Mouse (Mus musculus) brown adipose tissue, adult 24 weeks (tissue): ENCODE measurements around the gene Trim40. TPM values are rescaled to one million over a fixed set of nuclear protein-coding genes. Genes with fewer than 3 reads are reported as not detected.
A peak's percentile ranks its signal among the peaks of the same experiment; 100 is the strongest.

Source experiments
- H3K27ac ChIP-seq: fragments of 200-500 bp; replicated peaks from 2 replicates; pipeline ENCODE4 v1.5.1; 2012; ENCODE audit warnings: low read depth, mild to moderate bottlenecking, low read length
- H3K4me1 ChIP-seq: fragments of 200-500 bp; 2 replicates; pipeline ENCODE4 v1.6.1; 2012; ENCODE audit warnings: low read length, mixed read lengths; ENCODE audit not compliant: control insufficient read depth, insufficient read depth, insufficient read length
- H3K4me3 ChIP-seq: fragments of 200-500 bp; 2 replicates; pipeline ENCODE4 v1.5.1; 2012; ENCODE audit warnings: low read depth, mild to moderate bottlenecking, low read length, moderate library complexity; ENCODE audit not compliant: insufficient read depth
- polyA plus RNA-seq: library from polyadenylated mRNA; stranded (reverse); fragments of >200 nt; gene quantifications from 2 replicates; pipeline ENCODE4 v1.2.4, GENCODE M21; 2012; ENCODE audit not compliant: missing spikeins, insufficient read depth, insufficient read length

Gene Trim40
- polyA plus RNA-seq, 1 experiment, result not detected

DNA sequence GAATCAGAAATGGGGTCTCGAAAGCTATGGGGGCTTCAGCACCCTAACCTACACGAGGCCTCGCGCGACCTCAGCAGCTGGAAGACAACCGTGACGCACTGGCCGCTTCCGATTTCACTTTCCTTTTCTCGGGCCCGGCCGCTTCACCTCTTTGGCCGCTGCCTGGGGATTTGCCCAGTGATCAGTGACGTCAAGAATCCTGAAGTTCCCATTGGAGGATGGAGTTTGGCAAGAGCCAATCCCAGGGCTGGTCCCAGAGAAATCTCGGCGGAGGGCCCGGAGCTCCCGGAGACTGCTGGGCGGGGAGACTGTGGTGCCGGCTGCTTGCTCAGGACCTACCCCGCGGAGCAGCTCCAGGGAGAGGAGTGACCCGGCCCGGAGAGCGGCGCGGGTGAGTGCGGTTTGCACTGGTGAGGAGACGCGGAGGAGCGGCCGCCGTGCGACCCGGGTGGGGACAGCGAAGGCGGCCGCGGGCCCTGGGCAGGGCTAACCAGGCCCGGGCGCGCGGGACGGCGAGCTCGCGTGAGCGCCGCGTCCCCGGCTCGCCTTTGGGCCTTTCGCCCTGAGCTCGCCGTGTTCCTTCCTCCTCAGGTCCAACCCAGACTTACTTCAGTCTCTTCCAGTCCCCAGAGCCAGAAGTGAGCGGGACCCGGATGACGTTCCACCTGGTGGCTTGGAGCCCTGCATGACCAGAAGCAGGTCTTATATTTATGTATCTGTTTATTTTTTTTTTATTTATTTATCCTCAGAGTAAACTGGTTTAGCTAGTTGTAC lies 52.9 kb downstream of the Trim40 start, which contains the start of gene Trim26:
TSS of gene Trim26 (plus strand) at position 261 of the 774 bp plus-strand sequence.
- H3K4me1 ChIP-seq, result peaks cover 5% of the 10 kb centered on the region; the same call in 1 of the 2 replicates
- H3K4me3 ChIP-seq, result peak within 1 kb of the TSS; percentile 78
- peak within 1 kb of the TSS; percentile 89 for H3K27ac ChIP-seq

GRCm38 (mm10) chr17:36836427-36836812 lies 53.5 kb downstream of the Trim40 start:
- peak overlapping the region; percentile 89 for H3K27ac ChIP-seq
- H3K4me1 ChIP-seq, result peaks cover 5% of the 10 kb centered on the region; the same call in 1 of the 2 replicates
- peak overlapping the region; percentile 64 for H3K4me3 ChIP-seq

GRCm38 (mm10) chr17:36835591-36836426 lies 54.1 kb downstream of the Trim40 start:
- Histone ChIP-seq H3K4me3 (peak overlapping the region; percentile 64), H3K27ac (peak overlapping the region; percentile 89)

DNA sequence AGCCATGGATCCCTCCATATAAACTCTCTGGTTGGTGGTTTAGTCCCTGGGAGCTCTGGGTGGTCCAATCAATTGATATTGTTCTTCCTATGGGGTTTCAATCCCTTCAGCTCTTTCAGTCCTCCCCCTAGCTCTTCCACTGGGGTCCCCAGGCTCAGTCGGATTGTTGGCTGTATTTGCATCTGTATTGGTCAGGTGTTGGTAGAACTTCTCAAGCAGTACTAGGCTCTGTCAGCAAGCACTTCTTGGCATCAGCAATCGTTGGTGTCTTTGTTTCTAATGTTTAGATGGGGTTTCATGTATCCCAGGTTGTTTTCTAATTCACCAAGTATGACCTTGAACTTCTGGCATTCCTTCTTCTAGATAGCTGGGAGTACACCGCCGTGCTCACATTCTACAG lies 57.2 kb downstream of the Trim40 start:
- no peak overlapping the region for H3K27ac ChIP-seq
- H3K4me1 ChIP-seq, result peaks cover 5% of the 10 kb centered on the region; the same call in 1 of the 2 replicates
- H3K4me3 ChIP-seq, result no peak overlapping the region

More at GRCm38 (mm10) chr17:36835591-36836426, 54.1 kb downstream of the Trim40 start:
- peaks cover 5% of the 10 kb centered on the region; the same call in 1 of the 2 replicates for H3K4me1 ChIP-seq

Other genes starting within 250 kb of the Trim40 start
- not detected in 2 replicates for gene H2-M9, start 247.5 kb downstream of the Trim40 start, polyA plus RNA-seq
- not detected in 2 replicates for gene H2-M1, start 217.9 kb downstream of the Trim40 start, polyA plus RNA-seq
- not detected in 2 replicates for gene H2-M10.5, start 117.2 kb downstream of the Trim40 start, polyA plus RNA-seq
- gene H2-M10.6, start 78.0 kb downstream of the Trim40 start, polyA plus RNA-seq, result not detected in 2 replicates
- gene Trim26, start 53.0 kb downstream of the Trim40 start, polyA plus RNA-seq, result 14.9 and 17.1 TPM in 2 replicates
- not detected in 2 replicates for gene Trim15, start 22.9 kb downstream of the Trim40 start, polyA plus RNA-seq
- 0.67 TPM in 1 of 2 replicates, not detected in the other for gene Trim10, start 20.5 kb downstream of the Trim40 start, polyA plus RNA-seq
- not detected in 2 replicates for gene Trim31, start 8.0 kb upstream of the Trim40 start, polyA plus RNA-seq
- not detected in 2 replicates for gene Rnf39, start 52.8 kb upstream of the Trim40 start, polyA plus RNA-seq
- gene Ppp1r11, start 61.6 kb upstream of the Trim40 start, polyA plus RNA-seq, result 55.7 and 69.7 TPM in 2 replicates
- 32.3 and 39.8 TPM in 2 replicates for gene Znrd1, start 68.4 kb upstream of the Trim40 start, polyA plus RNA-seq
- 28.6 and 29.2 TPM in 2 replicates for gene Znrd1as, start 68.5 kb upstream of the Trim40 start, polyA plus RNA-seq
- gene 2410137M14Rik, start 91.1 kb upstream of the Trim40 start, polyA plus RNA-seq, result not detected in 2 replicates
- 0.63 TPM in 1 of 2 replicates, not detected in the other for gene H2-M5, start 99.4 kb upstream of the Trim40 start, polyA plus RNA-seq
- gene Zfp57, start 111.0 kb upstream of the Trim40 start, polyA plus RNA-seq, result not detected in 2 replicates
- not detected in 2 replicates for gene Mog, start 133.3 kb upstream of the Trim40 start, polyA plus RNA-seq
- 3.8 and 4.5 TPM in 2 replicates for gene Gabbr1, start 155.8 kb upstream of the Trim40 start, polyA plus RNA-seq
- gene Olfr90, start 198.4 kb upstream of the Trim40 start, polyA plus RNA-seq, result not detected in 2 replicates
- gene Olfr91, start 208.2 kb upstream of the Trim40 start, polyA plus RNA-seq, result not detected in 2 replicates
- gene Olfr92, start 230.0 kb upstream of the Trim40 start, polyA plus RNA-seq, result not detected in 2 replicates